Mouse (Mus musculus) retina, embryonic 14.5 days (tissue): ENCODE measurements at regions not wholly inside any gene's neighbourhood (a gene's known extent, or its start where the extent isn't known, plus 50 kb on each side); places are given as distances from the start of the nearest gene placed in this dataset.
"Not testable (repeated sequence)": the region's sequence is repeated elsewhere in the genome, so short reads cannot be mapped to it uniquely, and the experiment has no call there.

Source experiments
- DNase-seq: peaks from one replicate; pipeline ENCODE4 v3.0.0-alpha.2; 2015; ENCODE audit warnings: low spot score

GRCm38 (mm10) chr9:27453476-27453875 is 56.9 kb downstream of the Spata19 start:
- no peak for DNase-seq

- no peak for DNase-seq
Measured at GRCm38 (mm10) chr9:27453924-27454652, 57.5 kb downstream of the Spata19 start.

- DNase-seq, result no peak
Measured at GRCm38 (mm10) chr9:27458335-27459040, 61.9 kb downstream of the Spata19 start.

GRCm38 (mm10) chr9:27461029-27461428 is 64.4 kb downstream of the Spata19 start:
- no peak for DNase-seq

GRCm38 (mm10) chr9:27464006-27464405 is 67.4 kb downstream of the Spata19 start:
- no peak for DNase-seq

- DNase-seq, result no peak
Measured at GRCm38 (mm10) chr9:27475468-27475867, 78.9 kb downstream of the Spata19 start.

GRCm38 (mm10) chr9:27476636-27477035 is 80.0 kb downstream of the Spata19 start:
- no peak for DNase-seq

- no peak for DNase-seq
Measured at GRCm38 (mm10) chr9:27477079-27477687, 80.6 kb downstream of the Spata19 start.

GRCm38 (mm10) chr9:27478346-27478745 is 81.7 kb downstream of the Spata19 start:
- no peak for DNase-seq

GRCm38 (mm10) chr9:27501816-27502215 is 105.2 kb downstream of the Spata19 start:
- DNase-seq, result no peak

GRCm38 (mm10) chr9:27509157-27509556 is 112.6 kb downstream of the Spata19 start:
- no peak for DNase-seq

- DNase-seq, result no peak
Measured at GRCm38 (mm10) chr9:27509711-27510110, 113.1 kb downstream of the Spata19 start.

- no peak for DNase-seq
Measured at GRCm38 (mm10) chr9:27511161-27511560, 114.6 kb downstream of the Spata19 start.

GRCm38 (mm10) chr9:27515427-27516110 is 119.0 kb downstream of the Spata19 start:
- DNase-seq, result no peak

- no peak for DNase-seq
Measured at GRCm38 (mm10) chr9:27518031-27518430, 121.4 kb downstream of the Spata19 start.

GRCm38 (mm10) chr9:27519711-27520110 is 123.1 kb downstream of the Spata19 start:
- DNase-seq, result peak; percentile 29

GRCm38 (mm10) chr9:27521181-27521580 is 124.6 kb downstream of the Spata19 start:
- DNase-seq, result no peak

GRCm38 (mm10) chr9:27526681-27527080 is 130.1 kb downstream of the Spata19 start:
- no peak for DNase-seq

GRCm38 (mm10) chr9:27538480-27538879 is 141.9 kb downstream of the Spata19 start:
- DNase-seq, result no peak

GRCm38 (mm10) chr9:27541585-27542151 is 145.1 kb downstream of the Spata19 start:
- no peak for DNase-seq

- DNase-seq, result not testable (repeated sequence)
Measured at GRCm38 (mm10) chr9:27554697-27555096, 158.1 kb downstream of the Spata19 start.
